Mouse (Mus musculus) layer of hippocampus, adult 2 months (tissue): ENCODE data around the gene 2610021A01Rik. TPM values are rescaled to one million over a fixed set of nuclear protein-coding genes. Genes with fewer than 3 reads are reported as not detected.
"Not testable (repeated sequence)": the region's sequence is repeated elsewhere in the genome, so short reads cannot be mapped to it uniquely, and the experiment has no call there.

Experiments used
- DNase-seq, 2 experiments: peaks; one replicate each; pipeline ENCODE4 v3.0.0; 2022; ENCODE audit warnings: low spot score in 2 of 2
- H3K27ac ChIP-seq: fragments of 200-600 bp; 2 replicates; pipeline ENCODE4 v1.8.1; 2022
- H3K4me3 ChIP-seq: fragments of 200-600 bp; 2 replicates; pipeline ENCODE4 v1.8.1; 2022; ENCODE audit warnings: mild to moderate bottlenecking
- CTCF ChIP-seq: fragments of 200-600 bp; conservative IDR thresholded peaks from 2 replicates; pipeline ENCODE4 v1.8.1; 2022; ENCODE audit warnings: antibody characterized with exemption, mild to moderate bottlenecking, moderate library complexity
- long read RNA-seq, 2 experiments: library from polyadenylated mRNA; stranded (forward); transcript quantifications; one replicate each; pipeline ENCODE4 v2.0.0; 2021; ENCODE audit warnings: borderline mapping rate in 2 of 2
- total RNA-seq, 2 experiments: library from RNA; stranded (reverse); gene quantifications; 2 replicates each; pipeline ENCODE4 v1.2.3; 2021

2610021A01Rik gene
- total RNA-seq: 10 to 100 TPM; 33.8 to 36.3 TPM
- long read RNA-seq, experiment 1, full-length matches to known transcripts: 2 of 8 reads
- long read RNA-seq, experiment 1, partial matches to known transcripts: 0 of 8 reads
- long read RNA-seq, experiment 1, other reads (novel, unspliced or antisense): 6 of 8 reads
- long read RNA-seq, experiment 2, full-length matches to known transcripts: 5 of 8 reads
- long read RNA-seq, experiment 2, partial matches to known transcripts: 0 of 8 reads
- long read RNA-seq, experiment 2, other reads (novel, unspliced or antisense): 3 of 8 reads

DNA sequence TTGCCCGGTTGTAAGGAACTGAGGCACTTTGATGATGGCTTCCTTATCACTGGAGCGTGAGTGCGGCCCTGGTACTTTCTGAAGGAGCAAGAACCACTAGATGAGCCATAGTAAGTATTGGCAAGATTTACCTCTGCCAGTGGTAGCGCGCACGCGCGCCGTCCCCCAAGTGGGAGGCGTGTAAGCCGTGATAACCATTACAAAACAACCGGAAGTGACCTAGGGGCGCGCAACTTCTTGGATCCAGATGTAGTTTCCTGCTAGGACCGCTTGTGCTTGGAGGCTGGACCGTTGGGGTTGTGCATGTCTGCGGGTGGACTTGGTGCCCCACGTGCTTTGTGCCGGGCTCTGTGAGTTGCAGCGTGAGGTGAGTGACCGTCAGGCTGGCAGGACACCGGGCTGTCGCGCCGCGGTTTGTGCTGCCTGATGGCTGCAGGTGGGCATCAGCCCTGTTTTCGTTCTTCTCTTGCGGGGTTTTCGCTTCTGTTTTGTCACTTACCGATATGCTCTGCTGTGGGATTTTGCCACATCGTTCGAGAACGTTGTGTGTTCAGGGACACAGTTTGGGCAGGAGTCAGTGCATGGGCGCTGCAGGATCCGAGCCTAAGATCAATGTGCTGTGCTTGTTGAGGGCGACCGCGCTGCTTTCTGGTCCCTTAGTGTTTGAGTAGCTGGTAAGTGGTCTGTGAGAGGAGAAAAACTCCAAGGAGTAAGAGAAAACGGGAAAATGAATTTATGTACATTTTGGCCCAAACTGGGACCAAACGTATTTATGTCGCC is at the start of gene 2610021A01Rik:
Gene 2610021A01Rik (plus strand): TSS at position 197 of the 780 bp plus-strand sequence.
- TF ChIP-seq CTCF: no peak; the same call in none of the 2 replicates
- Histone ChIP-seq H3K27ac (peak within 1 kb of the TSS; percentile 79), H3K4me3 (peak within 1 kb of the TSS; percentile 84)
- DNase-seq: peak; percentile 92 to 93

GRCm38 (mm10) chr7:41560681-41561080 is 38.3 kb upstream of the 2610021A01Rik start:
- no peak for DNase-seq
- no peak for TF ChIP-seq CTCF
- Histone ChIP-seq H3K27ac (no peak overlapping the region), H3K4me3 (no peak overlapping the region)

GRCm38 (mm10) chr7:41573562-41573961 is 25.5 kb upstream of the 2610021A01Rik start, which contains the start of gene Gm6871:
Gene Gm6871, minus strand, starts transcription at chr7:41573662.
- H3K4me3 ChIP-seq, H3K27ac ChIP-seq, DNase-seq: not testable (repeated sequence)

DNA sequence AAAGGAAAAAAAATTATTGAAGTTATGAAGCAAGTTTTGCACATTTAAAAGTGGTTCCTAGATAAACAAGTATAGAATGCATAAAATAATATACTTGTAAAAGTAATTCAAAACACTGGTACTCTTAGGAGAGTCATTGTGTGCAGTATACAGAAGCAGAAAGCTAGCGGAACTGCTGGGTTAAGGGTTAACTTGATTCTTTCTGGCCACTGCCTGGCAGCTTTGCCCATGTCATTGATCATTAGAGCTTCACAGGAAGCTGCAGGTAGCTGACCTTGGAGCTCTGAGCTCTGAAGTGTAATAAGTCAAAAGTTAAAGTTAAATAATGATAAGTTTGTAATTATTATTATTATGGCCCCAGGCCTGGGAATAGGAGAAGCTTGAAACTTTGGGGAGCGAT is 21.1 kb upstream of the 2610021A01Rik start:
- Histone ChIP-seq H3K4me3 (no peak overlapping the region), H3K27ac (no peak overlapping the region)
- TF ChIP-seq CTCF: no peak
- DNase-seq: no peak

DNA sequence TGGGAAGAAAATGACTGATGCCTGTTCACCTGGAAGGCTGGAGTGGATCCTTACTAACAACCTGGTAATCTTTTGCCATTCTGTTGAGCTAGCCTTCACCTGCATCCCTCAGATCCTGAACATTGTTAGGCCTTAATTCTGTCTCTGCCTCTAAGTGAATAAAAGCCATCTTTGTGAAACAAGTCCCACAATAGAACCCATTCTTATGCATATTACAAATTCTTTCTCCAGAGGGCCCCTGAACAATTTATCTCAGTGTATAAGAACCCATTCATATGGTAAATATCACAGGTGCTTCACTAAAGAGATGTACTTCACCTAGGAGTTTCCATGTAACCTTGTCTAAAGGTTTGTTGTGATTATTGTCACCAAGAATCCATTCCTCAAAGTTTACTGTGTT is 17.0 kb upstream of the 2610021A01Rik start:
- Histone ChIP-seq H3K4me3 (no peak overlapping the region), H3K27ac (no peak overlapping the region)
- no peak for TF ChIP-seq CTCF
- DNase-seq: no peak

DNA sequence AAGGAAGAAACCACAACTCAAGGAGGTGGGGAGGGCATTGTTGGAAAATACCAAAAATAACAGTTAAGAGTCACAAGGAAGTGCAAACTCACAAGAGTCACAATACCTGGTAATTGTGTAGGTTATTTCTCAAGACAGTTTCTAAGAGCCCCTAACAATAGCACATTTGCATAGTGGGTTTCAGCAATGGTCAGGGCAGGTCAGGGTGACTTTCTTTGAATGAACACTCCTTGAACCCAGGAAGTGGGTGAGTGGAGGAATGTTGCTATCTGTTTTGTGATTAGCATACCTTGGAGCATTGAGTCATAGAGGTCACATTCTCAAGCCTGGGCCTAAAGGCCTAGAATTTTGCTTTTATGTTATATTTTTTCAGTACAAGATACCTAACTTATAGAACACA is 11.2 kb upstream of the 2610021A01Rik start:
- H3K27ac ChIP-seq, DNase-seq, H3K4me3 ChIP-seq: not testable (repeated sequence)

GRCm38 (mm10) chr7:41598615-41599014 is 415 bp upstream of the 2610021A01Rik start:
- H3K27ac ChIP-seq: peak overlapping the region; percentile 79
- TF ChIP-seq CTCF: no peak

DNA sequence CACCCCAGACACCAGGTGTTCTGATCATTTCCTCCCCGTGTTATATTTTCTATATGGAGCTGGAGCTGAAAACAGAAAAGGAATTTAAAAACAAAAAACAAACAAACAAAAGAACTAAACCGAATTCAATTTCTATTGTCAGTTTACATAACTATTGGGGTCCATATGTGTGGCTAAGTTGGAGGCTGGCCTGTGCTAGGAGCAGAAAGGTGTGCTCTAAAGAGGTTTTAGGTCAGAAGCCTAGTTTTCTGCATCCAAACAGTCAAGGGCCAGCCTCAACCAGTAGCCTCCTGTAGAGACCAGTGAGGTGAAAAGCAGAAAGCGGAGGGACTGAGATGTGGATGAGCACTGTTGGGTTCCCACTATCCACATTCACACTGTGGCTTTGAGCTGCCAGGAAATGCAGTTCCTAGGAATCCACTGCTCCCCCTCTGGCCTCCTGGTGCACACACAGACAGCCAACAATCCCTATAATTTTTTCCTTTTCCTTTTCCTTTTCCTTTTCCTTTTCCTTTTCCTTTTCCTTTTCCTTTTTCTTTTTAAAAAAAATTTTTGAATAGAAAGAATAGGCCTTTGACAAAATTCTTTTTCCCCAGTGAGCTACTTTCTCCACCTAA is 1.0 kb downstream of the 2610021A01Rik start:
- peak; percentile 62 for TF ChIP-seq CTCF
- DNase-seq: no peak
- Histone ChIP-seq H3K4me3 (peak overlapping the region; percentile 84), H3K27ac (peak overlapping the region; percentile 79)

More at GRCm38 (mm10) chr7:41598615-41599014, 415 bp upstream of the 2610021A01Rik start:
- DNase-seq: no peak
- peak overlapping the region; percentile 84 for H3K4me3 ChIP-seq

DNA sequence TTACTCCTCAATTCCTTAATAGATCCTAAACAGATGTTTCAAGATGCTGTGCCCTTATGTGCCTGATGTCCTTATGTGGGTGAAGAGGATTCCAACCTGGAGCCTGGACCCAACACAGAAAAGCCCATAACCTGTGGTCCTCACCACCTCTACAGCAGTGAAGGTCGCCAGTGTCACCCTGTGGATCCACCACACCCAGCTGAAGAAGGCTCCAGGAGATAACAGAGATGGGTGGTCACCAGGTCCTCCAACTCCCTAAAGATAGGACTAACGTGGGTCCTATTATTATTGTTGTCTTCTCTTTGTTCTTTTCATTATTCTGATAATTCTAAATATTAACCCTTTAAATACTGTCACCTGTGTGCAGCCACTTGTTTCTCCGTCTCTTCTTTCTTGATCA is 12.6 kb downstream of the 2610021A01Rik start:
- no peak overlapping the region for H3K4me3 ChIP-seq
- DNase-seq: no peak
- no peak for TF ChIP-seq CTCF
- no peak overlapping the region for H3K27ac ChIP-seq

DNA sequence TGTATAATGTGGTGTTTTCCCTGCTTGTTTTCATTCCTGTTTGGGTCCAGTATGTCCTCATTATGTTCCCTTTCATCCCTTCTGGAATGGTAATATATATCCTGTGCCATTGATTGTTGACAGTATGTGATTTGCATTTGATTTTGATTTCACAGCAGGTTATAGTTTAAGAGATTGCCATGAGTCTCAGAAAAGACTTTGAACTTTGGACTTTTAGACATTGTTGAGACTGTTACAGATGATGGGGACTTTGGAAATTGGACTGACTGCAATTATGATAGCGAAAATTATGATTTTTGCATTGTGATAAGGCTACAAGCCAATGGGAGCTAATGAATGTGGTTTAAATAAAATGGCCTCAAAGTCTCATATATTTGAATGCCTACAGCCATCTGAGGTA is 17.2 kb downstream of the 2610021A01Rik start:
- not testable (repeated sequence) for H3K4me3 ChIP-seq, DNase-seq, H3K27ac ChIP-seq

DNA sequence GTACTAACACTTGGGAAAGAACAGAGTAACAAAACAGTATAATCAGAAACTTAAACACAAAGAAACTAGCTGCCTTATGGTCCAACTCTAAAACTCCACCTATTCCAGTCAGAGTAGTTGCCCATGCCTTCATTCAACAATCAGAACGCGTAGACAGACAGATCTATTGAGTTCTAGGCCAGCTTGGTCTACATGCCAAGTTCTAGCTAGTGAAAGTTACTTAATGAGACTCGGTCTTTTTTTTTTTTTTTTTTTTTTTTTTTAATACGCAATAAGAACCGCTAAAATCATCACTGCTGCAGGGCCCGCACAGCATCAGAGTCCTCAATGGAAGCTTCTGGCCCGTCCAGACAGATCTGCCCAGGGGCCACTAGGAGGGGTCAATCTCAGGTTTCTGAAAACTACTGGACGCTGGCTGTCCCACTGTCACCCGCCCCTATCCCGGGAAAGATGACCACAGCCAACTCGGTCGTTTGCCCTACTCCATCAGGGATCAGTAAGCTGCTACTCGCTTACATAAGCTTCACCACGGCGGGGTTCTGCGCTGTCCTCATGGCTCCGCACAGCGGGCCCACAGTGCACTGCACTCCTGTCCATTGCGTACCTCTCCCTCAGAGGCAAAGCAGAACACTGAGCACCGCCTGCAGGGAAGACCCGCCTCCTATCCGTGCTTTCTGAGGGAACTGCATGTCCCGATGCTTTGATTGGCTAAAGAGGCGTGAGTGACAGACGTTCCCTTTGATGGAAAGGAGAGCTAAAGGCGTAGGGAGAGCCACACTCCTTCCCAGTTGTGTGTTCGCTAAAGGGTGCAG is 33.6 kb downstream of the 2610021A01Rik start, which contains the start of gene Zfp788:
Gene Zfp788 (plus strand): TSS at position 795 of the 812 bp plus-strand sequence.
- peak within 1 kb of the TSS; percentile 100 for H3K27ac ChIP-seq
- DNase-seq: peak; percentile 93 to 98
- peak within 1 kb of the TSS; percentile 85 for H3K4me3 ChIP-seq
- peak; percentile 78 for TF ChIP-seq CTCF

DNA sequence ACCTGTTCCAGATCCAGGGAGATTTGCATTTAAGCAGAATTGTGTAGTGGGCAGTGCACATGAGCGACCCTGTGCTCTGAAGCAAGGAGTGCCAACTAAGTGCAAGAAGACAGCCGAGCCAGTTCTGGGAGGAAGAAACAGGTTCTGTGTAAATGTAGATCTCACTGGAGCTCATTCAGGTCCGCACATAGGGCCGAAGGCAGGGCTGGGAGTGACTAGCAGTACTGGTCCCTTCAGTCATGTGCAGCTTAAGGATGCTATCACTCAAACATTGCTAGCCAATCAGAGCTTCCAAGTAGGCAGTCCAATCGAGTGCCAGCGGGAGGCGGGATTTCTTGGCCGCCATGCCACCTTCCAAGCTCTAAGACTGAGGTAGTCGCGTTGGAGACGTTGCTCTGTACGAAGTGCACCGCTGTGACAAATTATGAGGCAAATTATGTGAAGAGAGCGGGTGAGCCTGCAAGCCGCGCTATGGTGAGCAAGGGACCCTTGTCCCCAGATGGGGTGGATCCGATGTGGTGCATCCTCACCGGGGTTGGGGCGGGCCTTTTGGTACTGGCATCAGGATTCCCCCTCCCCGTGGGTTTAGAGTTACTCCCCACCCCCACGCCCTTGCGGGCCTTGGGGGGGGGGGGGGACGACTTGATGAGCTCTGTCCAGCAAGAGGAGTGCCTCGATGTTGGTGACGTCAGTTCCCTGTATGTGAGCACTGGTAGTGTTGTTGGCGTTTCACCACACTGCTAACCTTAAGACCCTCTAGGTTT is 34.4 kb downstream of the 2610021A01Rik start:
- peak; percentile 35; the same call in 1 of the 2 replicates for TF ChIP-seq CTCF
- H3K4me3 ChIP-seq: peak overlapping the region; percentile 85
- DNase-seq: peak; percentile 87 to 94
- H3K27ac ChIP-seq: peak overlapping the region; percentile 100

- not testable (repeated sequence) for H3K27ac ChIP-seq, H3K4me3 ChIP-seq, DNase-seq
These were observed 75.3 kb downstream of the 2610021A01Rik start for GRCm38 (mm10) chr7:41674326-41674725.
